ENCODE assay signal across 23 mouse cellular contexts in genomic region chr9:96618448-96619176, GRCm38 (mm10). TPM values are rescaled to one million over a fixed set of nuclear protein-coding genes. Genes with fewer than 3 reads are reported as not detected.
DNase-seq lines count a peak whose midpoint lies in the region; ATAC-seq and TF ChIP-seq lines count a peak whose summit lies in the region.
"Had no signal": no experiment of that assay in that cellular context is flagged by ENCODE, and none has a peak within 500 bp of the region (broad histone marks: within the 10 kb centered on the region; RNA-seq: fewer than 3 reads in every experiment).

No protein-coding gene starts in this region.

- no peaks in the 10 kb centered on the region for H3K36me3 ChIP-seq in liver, postnatal 0 days (replicated peaks; ENCODE audit: insufficient read depth, low read length)
- H3K36me3 ChIP-seq in liver, embryonic 11.5 days (ENCODE audit: control insufficient read depth, insufficient read depth, low read length): no peaks in the 10 kb centered on the region
- H3K36me3 ChIP-seq: forebrain, embryonic 10.5 days; hindbrain, embryonic 12.5 days had no signal

- peaks cover 4% of the 10 kb centered on the region; the same call in 1 of the 2 replicates for H3K4me1 ChIP-seq in liver, postnatal 0 days (ENCODE audit: insufficient read depth)
- H3K4me1 ChIP-seq in liver, embryonic 11.5 days (replicated peaks; ENCODE audit: control insufficient read depth, insufficient read depth, low read length): no peaks in the 10 kb centered on the region
- H3K4me1 ChIP-seq: embryonic facial prominence, embryonic 10.5 days; hindbrain, embryonic 12.5 days had no signal

- H3K27ac ChIP-seq in liver, postnatal 0 days (ENCODE audit: low read depth): peak overlapping the region; percentile 44; the same call in 1 of the 2 replicates
- no peak overlapping the region for H3K27ac ChIP-seq in liver, embryonic 11.5 days (ENCODE audit: low read depth, low read length)
- H3K27ac ChIP-seq: embryonic facial prominence, embryonic 10.5 days; forebrain, embryonic 10.5 days; gastrocnemius, adult 2 months; heart, embryonic 13.5 days; hindbrain, embryonic 12.5 days had no signal

- peak overlapping the region; percentile 18; the same call in 1 of the 2 replicates for H3K4me2 ChIP-seq in liver, postnatal 0 days (ENCODE audit: low read depth, low read length)
- H3K4me2 ChIP-seq in liver, embryonic 11.5 days: no peak overlapping the region
- H3K4me2 ChIP-seq: heart, embryonic 13.5 days; hindbrain, embryonic 12.5 days had no signal

- WGBS in liver, postnatal 0 days (ENCODE audit: insufficient replicate concordance): 49% methylated on average over 4 of the region's 4 CpGs
- 69% methylated on average over 4 of the region's 4 CpGs for WGBS in liver, embryonic 11.5 days

- H3K27me3 ChIP-seq in liver, postnatal 0 days (ENCODE audit: insufficient read depth, low read length): no peaks in the 10 kb centered on the region
- H3K27me3 ChIP-seq in liver, embryonic 11.5 days (replicated peaks; ENCODE audit: control insufficient read depth, insufficient read depth, low read length): no peaks in the 10 kb centered on the region
- H3K27me3 ChIP-seq: heart, embryonic 13.5 days; hindbrain, embryonic 12.5 days had no signal

- no peak for TF ChIP-seq EP300 in liver, postnatal 0 days (IDR thresholded peaks at IDR 0.05; ENCODE audit: low read depth)

- TF ChIP-seq CTCF in liver, postnatal 0 days (IDR thresholded peaks at IDR 0.05; ENCODE audit: low read depth): no peak

- H3K9ac ChIP-seq in liver, postnatal 0 days (replicated peaks): no peak overlapping the region
- no peak overlapping the region for H3K9ac ChIP-seq in liver, embryonic 11.5 days (ENCODE audit: low read depth, low read length)
- H3K9ac ChIP-seq: heart, embryonic 13.5 days; hindbrain, embryonic 12.5 days had no signal

- H3K9me3 ChIP-seq in liver, postnatal 0 days (ENCODE audit: low read length): no peaks in the 10 kb centered on the region
- H3K9me3 ChIP-seq in liver, embryonic 11.5 days (ENCODE audit: control insufficient read depth, low read length): no peaks in the 10 kb centered on the region
- H3K9me3 ChIP-seq: embryonic facial prominence, embryonic 10.5 days; forebrain, embryonic 10.5 days; heart, embryonic 13.5 days; hindbrain, embryonic 12.5 days had no signal

- DNase-seq in liver, postnatal 0 days: no peak
- DNase-seq in liver, embryonic 11.5 days (ENCODE audit: low spot score): no peak
- DNase-seq in adipocyte (ENCODE audit: low spot score): no peak
- DNase-seq in cerebellum, adult 9-11 months: no peak
- DNase-seq in right cerebral cortex, postnatal 36 days (ENCODE audit: low spot score in 2 of 2): no peak
- DNase-seq: adrenal gland, adult 8-10 months; cerebellum, adult 11-12 months; cerebellum, adult 9-10 months; gastrocnemius, adult 2 months; gastrocnemius, postnatal 25 days; heart, adult 11 months; heart, postnatal 36 days had no signal

- H3K4me3 ChIP-seq in liver, postnatal 0 days (ENCODE audit: low read depth, low read length): no peak overlapping the region
- no peak overlapping the region for H3K4me3 ChIP-seq in liver, embryonic 11.5 days (ENCODE audit: low read depth, low read length)
- H3K4me3 ChIP-seq: embryonic facial prominence, embryonic 10.5 days; erythroblast, embryonic 14.5 days; forebrain, embryonic 10.5 days; gastrocnemius, adult 2 months; heart, embryonic 13.5 days; hindbrain, embryonic 12.5 days had no signal

- no peak for ATAC-seq in liver, postnatal 0 days
- no peak for ATAC-seq in liver, embryonic 11.5 days (replicated peaks; ENCODE audit: low FRiP score)
- ATAC-seq in CD4-positive, CD25-positive, alpha-beta regulatory T cell, adult 4 months: peak; percentile 74
- ATAC-seq in hematopoietic stem cell, adult 5-6 weeks (replicated peaks in 1 of 2; ENCODE audit: insufficient read depth in 1 of 2, low FRiP score in 2 of 2, low TSS enrichment in 1 of 2, low read depth in 1 of 2, poor library complexity in 2 of 2, severe bottlenecking in 2 of 2): peak; percentile 27 to 80; a peak in 2 of 4 replicates
- ATAC-seq in megakaryocyte progenitor cell, adult 5-6 weeks (replicated peaks; ENCODE audit: poor library complexity): peak; percentile 58
- ATAC-seq: forebrain, embryonic 14.5 days; hindbrain, embryonic 16.5 days; intestine, postnatal 0 days had no signal

RNA-seq across cellular contexts. Expression of gene Rasa2, which starts 12.8 kb away (rescaled TPM):
- 2.5 and 2.7 TPM in 2 replicates for polyA plus RNA-seq in liver, postnatal 0 days (2015; fragmentation: Nextera tagmentation; extraction: Ambion mirVana)
- 9.5 and 9.7 TPM in 2 replicates for polyA plus RNA-seq in liver, embryonic 11.5 days (2014; fragmentation: Nextera tagmentation; extraction: Ambion mirVana)
- polyA plus RNA-seq in CD4-positive, CD25-positive, alpha-beta regulatory T cell, adult 4 months (2017; shearing (Covaris generic)): 10 to 100 TPM; 31.2 to 43.3 TPM
- 12.4 and 20.4 TPM in 2 replicates for total RNA-seq in hematopoietic stem cell, adult 5-6 weeks (2017)
- 27.4 and 31.1 TPM in 2 replicates for total RNA-seq in megakaryocyte progenitor cell, adult 5-6 weeks (2015)
- 20.8 and 23.5 TPM in 2 replicates for total RNA-seq in megakaryocyte progenitor cell, adult 5-6 weeks (2017)
- polyA plus RNA-seq: erythroblast, embryonic 14.5 days had no signal

Comparison
In these comparisons a context has a peak if more than half of its experiments do, and no peak if none do; other contexts are left out.
1. ATAC-seq: peak in CD4-positive, CD25-positive, alpha-beta regulatory T cell, adult 4 months (single experiment), hematopoietic stem cell, adult 5-6 weeks (2 of 2) and megakaryocyte progenitor cell, adult 5-6 weeks (single experiment); none in liver, postnatal 0 days (single experiment) and liver, embryonic 11.5 days (single experiment).